Mouse (Mus musculus): ENCODE data around the gene Tia1.

DNA sequence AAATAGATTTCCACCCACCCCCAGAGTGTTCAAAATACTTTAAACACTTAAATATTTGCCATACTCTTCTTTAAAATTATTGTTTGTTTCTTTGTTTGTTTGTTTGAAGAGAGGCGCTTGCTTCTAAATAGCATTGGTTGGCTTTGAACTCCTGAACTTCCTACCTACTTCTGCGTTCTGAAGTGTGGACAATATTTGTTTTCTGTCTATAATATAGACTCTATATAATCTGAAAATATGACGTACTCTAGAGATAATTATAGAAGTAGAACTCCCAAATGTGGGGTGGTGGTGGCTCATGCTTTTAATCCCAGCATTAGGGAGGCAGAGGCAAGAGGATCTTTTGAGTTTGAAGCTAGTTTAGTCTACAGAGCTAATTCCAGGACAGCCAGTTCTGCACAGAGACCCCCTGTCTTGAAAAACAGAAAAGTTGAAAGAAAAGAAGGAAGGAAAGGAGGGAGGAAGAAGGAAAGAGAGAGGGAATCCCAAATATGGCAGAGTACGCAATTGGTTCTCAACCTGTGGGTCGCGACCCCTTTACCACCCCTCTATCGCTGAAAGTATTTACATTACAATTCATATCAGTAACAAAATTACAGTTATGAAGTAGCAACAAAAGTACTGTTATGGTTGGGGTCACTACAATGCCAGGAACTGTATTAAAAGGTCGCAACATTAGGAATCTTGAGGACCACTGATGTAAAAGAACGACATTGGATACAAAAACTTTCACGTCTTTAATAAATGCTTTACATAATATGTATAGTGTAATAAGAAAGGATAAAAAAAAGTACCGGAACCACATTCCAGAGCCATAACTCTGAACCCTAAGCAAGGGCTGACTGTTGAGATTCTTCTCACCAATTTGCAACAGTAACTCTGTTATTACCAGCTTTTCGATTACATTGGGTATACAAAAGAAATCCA is 1.1 kb upstream of the Tia1 start:
- TF ChIP-seq POLR2A (IDR thresholded peaks at IDR 0.05; ENCODE audit: low read depth, low read length), result no peak
- no peak for TF ChIP-seq CTCF (conservative IDR thresholded peaks at IDR 0.05; ENCODE audit: insufficient read depth, insufficient read length, low read depth, low read length)

All from kidney, adult 2 months (tissue).